Mouse (Mus musculus) liver, embryonic 14.5 days (tissue): ENCODE data around the gene Tent4b.

Source experiments
- CTCF ChIP-seq: IDR thresholded peaks from 2 replicates; pipeline ENCODE4 v1.5.1; 2016; ENCODE audit warnings: antibody characterized with exemption, low read depth, control low read depth
- EP300 ChIP-seq: IDR thresholded peaks from 2 replicates; pipeline ENCODE4 v1.6.1; 2016; ENCODE audit warnings: antibody characterized with exemption, low read depth

- TF ChIP-seq CTCF: no peak
- TF ChIP-seq EP300: no peak
These were observed 61.5 kb downstream of the Tent4b start for GRCm38 (mm10) chr8:88260466-88260980.
